Mouse (Mus musculus): Measurements from ENCODE around the gene Tmprss6.

The Tmprss6 gene

GRCm38 (mm10) chr15:78425230-78425629, 43.2 kb downstream of the Tmprss6 start:
- in situ Hi-C loops (cut with MboI, MseI) = no loop called here

GRCm38 (mm10) chr15:78424507-78424906, 43.9 kb downstream of the Tmprss6 start:
- in situ Hi-C loops (cut with MboI, MseI) = no loop called here

GRCm38 (mm10) chr15:78422046-78422956, 46.1 kb downstream of the Tmprss6 start:
- in situ Hi-C loops (cut with MboI, MseI) = no loop called here

GRCm38 (mm10) chr15:78420395-78420794, 48.0 kb downstream of the Tmprss6 start:
- in situ Hi-C loops (cut with MboI, MseI) = no loop called here

- in situ Hi-C loops (cut with MboI, MseI) = no loop called here
Observed at GRCm38 (mm10) chr15:78416937-78417336, 51.5 kb downstream of the Tmprss6 start.

GRCm38 (mm10) chr15:78414157-78414556, 54.3 kb downstream of the Tmprss6 start:
- in situ Hi-C loops (cut with MboI, MseI) = no loop called here

GRCm38 (mm10) chr15:78413719-78414117, 54.7 kb downstream of the Tmprss6 start:
- in situ Hi-C loops (cut with MboI, MseI) = no loop called here

GRCm38 (mm10) chr15:78413083-78413718, 55.2 kb downstream of the Tmprss6 start:
- in situ Hi-C loops (cut with MboI, MseI) = no loop called here

GRCm38 (mm10) chr15:78409570-78410052, 58.8 kb downstream of the Tmprss6 start:
- in situ Hi-C loops (cut with MboI, MseI) = no loop called here

GRCm38 (mm10) chr15:78406293-78406934, 62.0 kb downstream of the Tmprss6 start, which contains the start of gene Mpst:
TSS of gene Mpst (plus strand) at chr15:78406416.
- in situ Hi-C loops (cut with MboI, MseI) = no loop called here

- in situ Hi-C loops (cut with MboI, MseI) = no loop called here
Observed at GRCm38 (mm10) chr15:78405517-78406211, 62.8 kb downstream of the Tmprss6 start, which contains the start of gene Tst. TSS of gene Tst (minus strand) at chr15:78405907.

GRCm38 (mm10) chr15:78405098-78405497, 63.3 kb downstream of the Tmprss6 start:
- in situ Hi-C loops (cut with MboI, MseI) = no loop called here

GRCm38 (mm10) chr15:78403896-78404295, 64.5 kb downstream of the Tmprss6 start:
- in situ Hi-C loops (cut with MboI, MseI) = no loop called here

GRCm38 (mm10) chr15:78403301-78403741, 65.1 kb downstream of the Tmprss6 start:
- in situ Hi-C loops (cut with MboI, MseI) = no loop called here

- in situ Hi-C loops (cut with MboI, MseI) = no loop called here
Observed at GRCm38 (mm10) chr15:78402423-78402822, 66.0 kb downstream of the Tmprss6 start.

GRCm38 (mm10) chr15:78401921-78402320, 66.5 kb downstream of the Tmprss6 start:
- in situ Hi-C loops (cut with MboI, MseI) = no loop called here

- in situ Hi-C loops (cut with MboI, MseI) = no loop called here
Observed at GRCm38 (mm10) chr15:78401345-78401744, 67.1 kb downstream of the Tmprss6 start.

- in situ Hi-C loops (cut with MboI, MseI) = no loop called here
Observed at GRCm38 (mm10) chr15:78395478-78395962, 72.9 kb downstream of the Tmprss6 start, which contains the start of gene Tex33. TSS of gene Tex33 (minus strand) at chr15:78395912.

GRCm38 (mm10) chr15:78390855-78391254, 77.6 kb downstream of the Tmprss6 start:
- in situ Hi-C loops (cut with MboI, MseI) = no loop called here

All from T-helper 17 cell (primary cell).